Mouse (Mus musculus) myocyte (in vitro differentiated cells): ENCODE results near the gene Gm10644. TPM values are rescaled to one million over a fixed set of nuclear protein-coding genes. Genes with fewer than 3 reads are reported as not detected.

Experiments
- H3K27me3 ChIP-seq: one replicate; pipeline ENCODE4 v1.6.1; 2011; ENCODE audit not compliant: control insufficient read depth, insufficient read depth, insufficient read length
- H3K36me3 ChIP-seq: one replicate; pipeline ENCODE4 v1.6.1; 2011; ENCODE audit not compliant: control insufficient read depth, insufficient read depth
- H3K4me2 ChIP-seq: one replicate; pipeline ENCODE4 v1.6.1; 2011; ENCODE audit warnings: low read depth, control low read depth
- H3K4me3 ChIP-seq: one replicate; pipeline ENCODE4 v1.5.1; 2011; ENCODE audit warnings: mild to moderate bottlenecking, control low read depth, moderate library complexity
- H3K79me2 ChIP-seq: one replicate; pipeline ENCODE4 v1.6.1; 2011; ENCODE audit not compliant: control insufficient read depth, insufficient read depth
- H3ac ChIP-seq: one replicate; pipeline ENCODE4 v1.6.1; 2011; ENCODE audit not compliant: control insufficient read depth, insufficient read length
- CEBPB ChIP-seq: IDR thresholded peaks from 2 replicates; pipeline ENCODE4 v1.6.1; 2011; ENCODE audit warnings: mild to moderate bottlenecking, moderate library complexity; ENCODE audit not compliant: poor library complexity, insufficient read depth, severe bottlenecking
- E2F4 ChIP-seq: IDR thresholded peaks from one replicate; pipeline ENCODE4 v1.6.1; 2011; ENCODE audit warnings: mild to moderate bottlenecking, control low read depth, moderate library complexity; ENCODE audit not compliant: insufficient read depth
- MAX ChIP-seq: IDR thresholded peaks from one replicate; pipeline ENCODE4 v1.6.1; 2011; ENCODE audit warnings: low read depth, mild to moderate bottlenecking, control low read depth
- MYOD1 ChIP-seq, 3 experiments: IDR thresholded peaks; one replicate each; pipeline ENCODE4 v1.6.1; 2011; ENCODE audit warnings: control low read depth in 2 of 3, low read depth in 2 of 3, mild to moderate bottlenecking in 2 of 3, moderate library complexity in 1 of 3; ENCODE audit not compliant: insufficient read length in 2 of 3, control insufficient read depth in 1 of 3
- MYOG ChIP-seq, 3 experiments: IDR thresholded peaks; one replicate each; pipeline ENCODE4 v1.6.1; 2011; ENCODE audit warnings: control low read depth in 2 of 3, low read depth in 2 of 3, mild to moderate bottlenecking in 2 of 3; ENCODE audit not compliant: insufficient read length in 2 of 3, control insufficient read depth in 1 of 3, insufficient read depth in 1 of 3
- POLR2A ChIP-seq: IDR thresholded peaks from one replicate; pipeline ENCODE4 v1.6.1; 2011; ENCODE audit warnings: low read depth, mild to moderate bottlenecking, control low read depth, moderate library complexity; ENCODE audit not compliant: insufficient read length
- POLR2AphosphoS2 ChIP-seq: IDR thresholded peaks from one replicate; pipeline ENCODE4 v1.6.1; 2011; ENCODE audit warnings: low read depth, control low read depth; ENCODE audit not compliant: insufficient read length
- REST ChIP-seq: IDR thresholded peaks from one replicate; pipeline ENCODE4 v1.6.1; 2011; ENCODE audit warnings: mild to moderate bottlenecking, control low read depth, moderate library complexity; ENCODE audit not compliant: insufficient read depth, insufficient read length
- SRF ChIP-seq: IDR thresholded peaks from one replicate; pipeline ENCODE4 v1.6.1; 2011; ENCODE audit warnings: low read depth; ENCODE audit not compliant: control insufficient read depth, insufficient read length
- TCF12 ChIP-seq: IDR thresholded peaks from one replicate; pipeline ENCODE4 v1.6.1; 2011; ENCODE audit warnings: mild to moderate bottlenecking, control low read depth; ENCODE audit not compliant: poor library complexity, insufficient read depth, severe bottlenecking
- TCF3 ChIP-seq: IDR thresholded peaks from one replicate; pipeline ENCODE4 v1.6.1; 2011; ENCODE audit warnings: low read depth, control low read depth; ENCODE audit not compliant: insufficient read length
- USF1 ChIP-seq: IDR thresholded peaks from one replicate; pipeline ENCODE4 v1.6.1; 2011; ENCODE audit warnings: low read depth, mild to moderate bottlenecking, control low read depth, moderate library complexity
- polyA plus RNA-seq: library from polyadenylated mRNA; unstranded; fragments of >200 nt; fragmentation: generic; extraction: Trizol; gene quantifications from one replicate; pipeline ENCODE4 v1.2.1, GENCODE M21; 2012; ENCODE audit warnings: missing spikeins

The Gm10644 gene
- polyA plus RNA-seq, 1 experiment: 0.11 TPM

- Histone ChIP-seq H3ac (no peak overlapping the region), H3K27me3 (no peaks in the 10 kb centered on the region), H3K36me3 (no peaks in the 10 kb centered on the region), H3K4me2 (no peak overlapping the region), H3K4me3 (no peak overlapping the region), H3K79me2 (peaks cover 4% of the 10 kb centered on the region)
- TF ChIP-seq E2F4 (no peak), MYOG (IDR thresholded peaks at IDR 0.05; ENCODE audit: control insufficient read depth in 1 of 3, insufficient read depth in 1 of 3, insufficient read length in 2 of 3, low read depth in 2 of 3) (no peak), MYOD1 (IDR thresholded peaks at IDR 0.05; ENCODE audit: control insufficient read depth in 1 of 3, insufficient read length in 2 of 3, low read depth in 2 of 3) (no peak), POLR2A (no peak), CEBPB (no peak), MAX (no peak), TCF3 (no peak)
Measured at GRCm38 (mm10) chr8:83914860-83915259, 40.1 kb downstream of the Gm10644 start.

- no peak overlapping the region for H3ac ChIP-seq
- H3K36me3 ChIP-seq: no peaks in the 10 kb centered on the region
- no peak for TF ChIP-seq E2F4
- no peak for TF ChIP-seq TCF12
- TF ChIP-seq MYOG (IDR thresholded peaks at IDR 0.05; ENCODE audit: control insufficient read depth in 1 of 3, insufficient read depth in 1 of 3, insufficient read length in 2 of 3, low read depth in 2 of 3): no peak
- TF ChIP-seq CEBPB: no peak
- no peak for TF ChIP-seq REST
- no peak for TF ChIP-seq POLR2A
- no peak overlapping the region for H3K4me2 ChIP-seq
- no peak overlapping the region for H3K4me3 ChIP-seq
- peaks cover 4% of the 10 kb centered on the region for H3K79me2 ChIP-seq
- no peaks in the 10 kb centered on the region for H3K27me3 ChIP-seq
Measured at GRCm38 (mm10) chr8:83914232-83914631, 40.8 kb downstream of the Gm10644 start.

GRCm38 (mm10) chr8:83911809-83912731 is 42.9 kb downstream of the Gm10644 start:
- no peak overlapping the region for H3ac ChIP-seq
- TF ChIP-seq MAX (no peak), SRF (no peak), TCF12 (no peak), MYOG (IDR thresholded peaks at IDR 0.05; ENCODE audit: control insufficient read depth in 1 of 3, insufficient read depth in 1 of 3, insufficient read length in 2 of 3, low read depth in 2 of 3) (no peak), USF1 (no peak), E2F4 (no peak), POLR2AphosphoS2 (no peak), REST (no peak), CEBPB (no peak), TCF3 (no peak), POLR2A (no peak), MYOD1 (IDR thresholded peaks at IDR 0.05; ENCODE audit: control insufficient read depth in 1 of 3, insufficient read length in 2 of 3, low read depth in 2 of 3) (no peak)
- no peaks in the 10 kb centered on the region for H3K36me3 ChIP-seq
- H3K4me2 ChIP-seq: no peak overlapping the region
- no peaks in the 10 kb centered on the region for H3K27me3 ChIP-seq
- no peak overlapping the region for H3K4me3 ChIP-seq
- H3K79me2 ChIP-seq: peaks cover 4% of the 10 kb centered on the region

GRCm38 (mm10) chr8:83909311-83909710 is 45.7 kb downstream of the Gm10644 start:
- Histone ChIP-seq H3ac (no peak overlapping the region), H3K79me2 (peaks cover 14% of the 10 kb centered on the region), H3K4me3 (no peak overlapping the region), H3K4me2 (no peak overlapping the region), H3K27me3 (no peaks in the 10 kb centered on the region), H3K36me3 (no peaks in the 10 kb centered on the region)
- TF ChIP-seq MYOD1 (IDR thresholded peaks at IDR 0.05; ENCODE audit: control insufficient read depth in 1 of 3, insufficient read length in 2 of 3, low read depth in 2 of 3): no peak

GRCm38 (mm10) chr8:83908583-83908982 is 46.4 kb downstream of the Gm10644 start:
- Histone ChIP-seq H3K4me2 (no peak overlapping the region), H3K79me2 (peaks cover 14% of the 10 kb centered on the region), H3ac (no peak overlapping the region), H3K4me3 (no peak overlapping the region), H3K36me3 (no peaks in the 10 kb centered on the region), H3K27me3 (no peaks in the 10 kb centered on the region)
- TF ChIP-seq REST (no peak), POLR2A (no peak), MYOG (IDR thresholded peaks at IDR 0.05; ENCODE audit: control insufficient read depth in 1 of 3, insufficient read depth in 1 of 3, insufficient read length in 2 of 3, low read depth in 2 of 3) (no peak), MYOD1 (IDR thresholded peaks at IDR 0.05; ENCODE audit: control insufficient read depth in 1 of 3, insufficient read length in 2 of 3, low read depth in 2 of 3) (no peak), POLR2AphosphoS2 (no peak), MAX (no peak), TCF12 (no peak), E2F4 (no peak), CEBPB (no peak), USF1 (no peak), TCF3 (no peak), SRF (no peak)
